Mouse (Mus musculus) 416B (cell line): ENCODE measurements around the gene Ssc5d.

Source experiments
- DNase-seq: peaks from one replicate; pipeline ENCODE4 v3.0.0; 2011; ENCODE audit warnings: low read depth

Ssc5d gene

GRCm38 (mm10) chr7:4919971-4920370 is 5.6 kb upstream of the Ssc5d start:
- no peak for DNase-seq

GRCm38 (mm10) chr7:4920496-4920895 is 5.1 kb upstream of the Ssc5d start:
- no peak for DNase-seq

- peak; percentile 86 for DNase-seq
Measured at GRCm38 (mm10) chr7:4920976-4921823, 4.4 kb upstream of the Ssc5d start.

- DNase-seq: no peak
Measured at GRCm38 (mm10) chr7:4921824-4922482, 3.6 kb upstream of the Ssc5d start, which contains the start of gene Nat14. TSS of gene Nat14 (plus strand) at chr7:4922028.

- peak; percentile 59 for DNase-seq
Measured at GRCm38 (mm10) chr7:4922508-4922907, 3.1 kb upstream of the Ssc5d start.

GRCm38 (mm10) chr7:4922931-4923565 is 2.5 kb upstream of the Ssc5d start:
- DNase-seq: no peak

- no peak for DNase-seq
Measured at GRCm38 (mm10) chr7:4923586-4924364, 1.8 kb upstream of the Ssc5d start.

- peak; percentile 27 for DNase-seq
Measured at GRCm38 (mm10) chr7:4924483-4924882, 1.1 kb upstream of the Ssc5d start.

- DNase-seq: peak; percentile 64
Measured at GRCm38 (mm10) chr7:4924891-4925301, 689 bp upstream of the Ssc5d start.

- no peak for DNase-seq
Measured at GRCm38 (mm10) chr7:4926849-4927248, 1.3 kb downstream of the Ssc5d start.

GRCm38 (mm10) chr7:4927711-4928110 is 2.1 kb downstream of the Ssc5d start:
- DNase-seq: no peak

GRCm38 (mm10) chr7:4928323-4928722 is 2.7 kb downstream of the Ssc5d start:
- DNase-seq: no peak

- no peak for DNase-seq
Measured at GRCm38 (mm10) chr7:4933103-4933502, 7.5 kb downstream of the Ssc5d start.

- DNase-seq: peak; percentile 35
Measured at GRCm38 (mm10) chr7:4934160-4934914, 8.8 kb downstream of the Ssc5d start.

GRCm38 (mm10) chr7:4936832-4937231 is 11.2 kb downstream of the Ssc5d start:
- no peak for DNase-seq

- DNase-seq: no peak
Measured at GRCm38 (mm10) chr7:4937392-4937791, 11.8 kb downstream of the Ssc5d start.

GRCm38 (mm10) chr7:4938456-4938855 is 12.9 kb downstream of the Ssc5d start:
- DNase-seq: peak; percentile 77

- peak; percentile 84 for DNase-seq
Measured at GRCm38 (mm10) chr7:4940068-4940479, 14.5 kb downstream of the Ssc5d start.

GRCm38 (mm10) chr7:4942673-4943072 is 17.1 kb downstream of the Ssc5d start:
- no peak for DNase-seq

- peak; percentile 95 for DNase-seq
Measured at GRCm38 (mm10) chr7:4943223-4943815, 17.7 kb downstream of the Ssc5d start.

- DNase-seq: no peak
Measured at GRCm38 (mm10) chr7:4947855-4948254, 22.3 kb downstream of the Ssc5d start.
